Mouse (Mus musculus) forebrain, embryonic 15.5 days (tissue): Measurements from ENCODE around the gene Slc35e4. TPM values are rescaled to one million over a fixed set of nuclear protein-coding genes. Genes with fewer than 3 reads are reported as not detected.
A peak's percentile ranks its signal among the peaks of the same experiment; 100 is the strongest.
"Not testable (repeated sequence)": the region's sequence is repeated elsewhere in the genome, so short reads cannot be mapped to it uniquely, and the experiment has no call there.

Experiments used
- ATAC-seq: fragments of 200-750 bp; cut with Nextera tagmentation; replicated peaks from 2 replicates; pipeline ENCODE4 v1.8.0; 2017; ENCODE audit warnings: mild to moderate bottlenecking, moderate TSS enrichment, moderate library complexity
- H3K27ac ChIP-seq: fragments of 300-500 bp; sonication (generic); replicated peaks from 2 replicates; pipeline ENCODE4 v1.5.1; 2015; ENCODE audit warnings: mild to moderate bottlenecking, inconsistent platforms
- H3K27me3 ChIP-seq: fragments of 300-500 bp; sonication (generic); 2 replicates; pipeline ENCODE4 v1.6.1; 2015; ENCODE audit warnings: inconsistent platforms
- H3K36me3 ChIP-seq: fragments of 300-500 bp; sonication (generic); 2 replicates; pipeline ENCODE4 v1.6.1; 2015; ENCODE audit warnings: mild to moderate bottlenecking, inconsistent platforms
- H3K4me1 ChIP-seq: fragments of 300-500 bp; sonication (generic); 2 replicates; pipeline ENCODE4 v1.6.1; 2015; ENCODE audit warnings: inconsistent platforms
- H3K4me2 ChIP-seq: fragments of 300-500 bp; sonication (generic); replicated peaks from 2 replicates; pipeline ENCODE4 v1.6.1; 2015; ENCODE audit warnings: mild to moderate bottlenecking, inconsistent platforms
- H3K4me3 ChIP-seq: fragments of 300-500 bp; sonication (generic); 2 replicates; pipeline ENCODE4 v1.5.1; 2015; ENCODE audit warnings: mild to moderate bottlenecking, inconsistent platforms
- H3K9ac ChIP-seq: fragments of 300-500 bp; sonication (generic); replicated peaks from 2 replicates; pipeline ENCODE4 v1.6.1; 2015; ENCODE audit warnings: mild to moderate bottlenecking, inconsistent platforms
- H3K9me3 ChIP-seq: fragments of 300-500 bp; sonication (generic); 2 replicates; pipeline ENCODE4 v1.6.1; 2016; ENCODE audit warnings: inconsistent platforms
- WGBS: fragments of 180-500 bp; shearing (Covaris S2); methylation state at CpG from one replicate; pipeline ENCODE4 v1.1.7; 2015; ENCODE audit warnings: mixed read lengths; 5-methylcytosine and 5-hydroxymethylcytosine counted together
- polyA plus RNA-seq: library from polyadenylated mRNA; unstranded; fragments of >200 nt; fragmentation: Nextera tagmentation; extraction: Ambion mirVana; gene quantifications from 2 replicates; pipeline ENCODE4 v1.2.1, GENCODE M21; 2015

Slc35e4 gene
- 13.2 and 13.7 TPM in 2 replicates for polyA plus RNA-seq

DNA sequence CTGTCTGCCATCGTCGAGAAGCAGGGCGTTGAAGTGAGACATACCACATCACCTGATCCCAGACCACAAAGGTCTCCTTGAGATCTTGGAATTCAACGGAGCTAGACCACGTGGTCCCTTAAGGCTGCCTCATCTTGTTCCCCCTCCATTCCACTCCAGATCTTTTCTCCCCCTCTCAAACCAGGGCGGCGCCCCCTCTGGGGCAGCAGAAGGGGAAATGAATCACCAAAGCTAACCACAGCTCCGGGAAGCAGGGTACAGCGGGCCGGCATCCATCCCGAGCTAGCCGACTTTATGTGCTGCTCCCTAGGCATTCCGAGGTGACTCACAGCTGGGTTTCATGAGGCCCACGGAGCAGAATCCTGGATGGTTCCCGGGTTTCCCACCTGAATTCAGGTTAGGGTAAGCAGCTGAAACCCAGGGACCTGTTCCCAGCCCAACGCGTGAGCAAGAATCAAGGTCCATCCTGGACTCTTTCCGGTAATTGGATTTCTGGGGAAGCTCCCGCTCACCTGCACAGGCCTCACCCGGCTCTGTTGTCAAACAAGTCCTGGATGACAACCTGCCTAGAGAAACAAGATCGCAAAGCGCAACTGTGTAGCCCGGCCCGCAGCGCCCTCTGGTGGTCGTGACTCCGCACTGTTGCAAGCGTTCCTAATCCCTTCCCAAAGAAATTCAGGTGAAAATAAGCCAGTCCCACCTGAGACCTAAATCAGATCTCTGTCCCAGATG, at the start of gene Slc35e4:
TSS of gene Slc35e4 (minus strand) at position 556 of the 732 bp plus-strand sequence.
- H3K4me2 ChIP-seq: peak within 1 kb of the TSS; percentile 74
- H3K27me3 ChIP-seq: no peaks in the 10 kb centered on the region
- no peaks in the 10 kb centered on the region for H3K36me3 ChIP-seq
- peaks cover 44% of the 10 kb centered on the region for H3K4me1 ChIP-seq
- peak within 1 kb of the TSS; percentile 81 for H3K27ac ChIP-seq
- H3K9me3 ChIP-seq: no peaks in the 10 kb centered on the region
- H3K9ac ChIP-seq: peak within 1 kb of the TSS; percentile 51
- ATAC-seq: peak; percentile 75
- peak within 1 kb of the TSS; percentile 65 for H3K4me3 ChIP-seq
- under 1% methylated on average over 27 of the region's 28 CpGs for WGBS

DNA sequence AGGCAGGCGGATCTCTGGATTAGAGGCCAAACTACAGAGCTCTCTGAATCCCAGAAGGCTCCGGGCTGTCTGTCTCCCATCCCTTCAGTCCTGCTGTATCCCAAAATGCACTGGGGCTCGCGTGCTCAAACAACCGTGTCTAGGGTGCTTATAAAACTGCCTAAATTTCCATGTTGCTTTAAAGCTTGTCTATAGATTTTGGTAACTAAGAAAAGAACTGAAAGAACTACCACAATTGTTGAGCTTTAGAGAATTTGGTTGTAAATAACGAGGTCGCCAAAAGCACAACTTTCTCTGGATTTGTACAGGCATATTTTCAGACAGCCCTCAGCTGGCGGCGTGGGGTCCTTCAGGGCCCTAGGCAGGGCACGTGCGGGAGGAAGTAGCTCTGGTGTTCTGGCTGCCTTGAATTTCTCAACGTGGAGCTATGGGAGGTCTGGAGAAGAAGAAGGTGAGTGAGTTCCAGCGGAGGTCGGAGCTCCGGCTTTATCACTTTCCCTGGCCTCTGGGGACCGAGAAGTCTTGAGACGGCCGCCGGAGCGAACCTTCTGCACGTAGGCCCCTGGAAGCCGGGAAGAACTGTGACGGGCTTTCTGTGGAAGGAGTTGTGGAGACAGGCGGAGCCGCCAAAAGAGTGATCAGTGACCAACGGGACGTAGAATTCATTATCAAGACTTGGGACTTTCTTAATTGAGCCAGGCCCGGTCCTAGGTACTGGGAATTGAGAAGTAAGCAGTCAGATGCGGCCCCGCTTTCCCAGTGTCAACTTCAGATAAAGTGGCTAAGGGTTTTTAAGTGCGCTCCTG, 49.3 kb upstream of the Slc35e4 start, which contains the start of gene Pes1:
TSS of gene Pes1 (plus strand) at position 366 of the 806 bp plus-strand sequence.
- Histone ChIP-seq H3K9ac (peak within 1 kb of the TSS; percentile 72), H3K4me3 (peak within 1 kb of the TSS; percentile 89), H3K4me2 (peak within 1 kb of the TSS; percentile 72), H3K27me3 (no peaks in the 10 kb centered on the region), H3K27ac (peak within 1 kb of the TSS; percentile 50; the same call in 1 of the 2 replicates), H3K9me3 (no peaks in the 10 kb centered on the region), H3K36me3 (peaks cover 5% of the 10 kb centered on the region), H3K4me1 (peaks cover 16% of the 10 kb centered on the region)
- WGBS: under 1% methylated on average over 31 of the region's 31 CpGs
- ATAC-seq: peak; percentile 94

DNA sequence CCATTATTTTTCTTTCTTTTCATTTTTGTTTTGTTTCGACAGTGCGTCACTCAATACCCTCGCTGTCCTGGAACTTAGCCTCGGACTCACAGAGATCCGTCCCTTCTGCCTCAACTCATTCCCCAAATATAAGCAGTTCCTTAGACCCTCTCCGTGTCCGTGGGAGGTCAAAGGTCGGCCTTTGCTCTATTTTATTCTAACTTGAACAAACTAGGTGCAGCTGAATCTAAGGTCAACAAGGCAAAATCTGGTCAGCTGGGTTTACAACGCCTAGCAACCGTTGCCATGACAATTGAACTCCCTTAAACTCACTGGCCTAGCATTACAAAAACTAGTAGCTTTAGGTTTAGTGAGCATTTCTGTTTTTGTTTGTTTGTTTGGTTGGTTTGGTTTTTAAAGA, 48.7 kb upstream of the Slc35e4 start:
- Histone ChIP-seq H3K9me3 (no peaks in the 10 kb centered on the region), H3K4me3 (peak overlapping the region; percentile 89), H3K27ac (peak overlapping the region; percentile 50; the same call in 1 of the 2 replicates), H3K36me3 (peaks cover under 1% of the 10 kb centered on the region), H3K9ac (no peak overlapping the region), H3K27me3 (no peaks in the 10 kb centered on the region), H3K4me2 (peak overlapping the region; percentile 72), H3K4me1 (peaks cover 16% of the 10 kb centered on the region)
- 87% methylated on average over 10 of the region's 10 CpGs for WGBS
- ATAC-seq: peak; percentile 35

- Histone ChIP-seq H3K27me3 (no peaks in the 10 kb centered on the region), H3K9ac (no peak overlapping the region), H3K4me2 (no peak overlapping the region), H3K4me3 (no peak overlapping the region), H3K27ac (no peak overlapping the region), H3K4me1 (peaks cover 16% of the 10 kb centered on the region), H3K36me3 (no peaks in the 10 kb centered on the region), H3K9me3 (no peaks in the 10 kb centered on the region)
- no peak for ATAC-seq
- WGBS: 74% methylated on average over 3 of the region's 3 CpGs
Measured at GRCm38 (mm10) chr11:3961761-3962160, 47.3 kb upstream of the Slc35e4 start.

GRCm38 (mm10) chr11:3960901-3961300, 46.4 kb upstream of the Slc35e4 start:
- Histone ChIP-seq H3K4me1 (peaks cover 16% of the 10 kb centered on the region), H3K9ac (no peak overlapping the region), H3K36me3 (no peaks in the 10 kb centered on the region), H3K27ac (no peak overlapping the region), H3K4me3 (no peak overlapping the region), H3K27me3 (no peaks in the 10 kb centered on the region), H3K4me2 (no peak overlapping the region), H3K9me3 (no peaks in the 10 kb centered on the region)
- 38% methylated on average over 2 of the region's 2 CpGs for WGBS
- ATAC-seq: no peak

DNA sequence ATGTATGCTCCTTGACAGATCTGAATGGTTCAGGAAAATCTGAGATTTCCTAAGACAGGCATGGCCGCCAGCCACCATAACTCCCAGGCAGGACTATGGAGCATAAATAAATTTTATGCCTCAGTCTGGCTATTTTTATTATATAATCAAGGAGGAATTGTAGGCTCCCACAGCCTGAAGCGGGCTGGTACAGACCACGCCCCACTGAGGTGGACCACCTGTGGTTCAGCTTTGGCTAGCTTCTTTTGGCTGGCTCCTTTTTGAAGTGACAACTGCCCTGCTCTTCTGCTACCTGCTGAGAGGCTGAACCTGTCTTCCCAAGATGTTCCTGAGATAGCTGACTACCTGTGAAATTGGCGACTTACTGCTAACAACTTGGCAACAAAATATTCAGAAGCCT, 40.9 kb upstream of the Slc35e4 start:
- H3K4me1 ChIP-seq, H3K4me2 ChIP-seq, H3K4me3 ChIP-seq, H3K9me3 ChIP-seq, H3K36me3 ChIP-seq, H3K27me3 ChIP-seq, ATAC-seq, H3K27ac ChIP-seq, H3K9ac ChIP-seq: not testable (repeated sequence)
- WGBS: 69% methylated on average over 4 of the region's 4 CpGs

DNA sequence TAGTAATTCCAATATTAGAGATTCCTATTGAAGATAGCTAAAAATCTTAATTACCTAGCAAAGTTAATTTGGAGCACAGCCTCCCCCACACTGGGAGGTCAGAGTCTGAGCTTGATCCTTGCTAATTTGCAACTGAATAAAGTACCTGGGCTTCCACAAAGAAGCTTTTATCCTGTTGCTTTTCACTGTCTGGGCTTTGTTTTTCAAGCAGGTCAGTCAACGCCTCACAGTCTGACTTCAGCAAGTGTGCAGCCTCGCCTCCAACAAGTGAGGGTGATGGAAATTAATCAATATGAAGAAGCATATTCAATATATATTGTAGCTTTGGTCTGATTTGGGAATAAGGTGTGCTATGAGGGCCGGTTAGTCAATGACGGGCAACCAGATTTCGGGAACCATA, 40.4 kb upstream of the Slc35e4 start:
- H3K27ac ChIP-seq, H3K36me3 ChIP-seq, H3K9ac ChIP-seq, H3K4me1 ChIP-seq, H3K4me3 ChIP-seq, H3K27me3 ChIP-seq, H3K9me3 ChIP-seq, ATAC-seq, H3K4me2 ChIP-seq: not testable (repeated sequence)
- WGBS: 72% methylated on average over 5 of the region's 5 CpGs

GRCm38 (mm10) chr11:3946386-3946785, 31.9 kb upstream of the Slc35e4 start:
- no peaks in the 10 kb centered on the region for H3K27me3 ChIP-seq
- no peak overlapping the region for H3K4me3 ChIP-seq
- WGBS: 2% methylated on average over 1 of the region's 1 CpGs
- H3K9me3 ChIP-seq: no peaks in the 10 kb centered on the region
- no peaks in the 10 kb centered on the region for H3K36me3 ChIP-seq
- H3K4me2 ChIP-seq: no peak overlapping the region
- no peak overlapping the region for H3K9ac ChIP-seq
- no peak for ATAC-seq
- no peak overlapping the region for H3K27ac ChIP-seq
- H3K4me1 ChIP-seq: no peaks in the 10 kb centered on the region

- Histone ChIP-seq H3K36me3 (no peaks in the 10 kb centered on the region), H3K27me3 (no peaks in the 10 kb centered on the region), H3K4me3 (no peak overlapping the region), H3K4me2 (no peak overlapping the region), H3K9ac (no peak overlapping the region), H3K4me1 (no peaks in the 10 kb centered on the region), H3K9me3 (no peaks in the 10 kb centered on the region), H3K27ac (no peak overlapping the region)
- ATAC-seq: no peak
- 88% methylated on average over 7 of the region's 7 CpGs for WGBS
Measured at GRCm38 (mm10) chr11:3941371-3941770, 26.9 kb upstream of the Slc35e4 start.

- ATAC-seq: no peak
- H3K4me2 ChIP-seq: no peak overlapping the region
- 81% methylated on average over 13 of the region's 13 CpGs for WGBS
Measured at GRCm38 (mm10) chr11:3937321-3937874, 22.9 kb upstream of the Slc35e4 start.

DNA sequence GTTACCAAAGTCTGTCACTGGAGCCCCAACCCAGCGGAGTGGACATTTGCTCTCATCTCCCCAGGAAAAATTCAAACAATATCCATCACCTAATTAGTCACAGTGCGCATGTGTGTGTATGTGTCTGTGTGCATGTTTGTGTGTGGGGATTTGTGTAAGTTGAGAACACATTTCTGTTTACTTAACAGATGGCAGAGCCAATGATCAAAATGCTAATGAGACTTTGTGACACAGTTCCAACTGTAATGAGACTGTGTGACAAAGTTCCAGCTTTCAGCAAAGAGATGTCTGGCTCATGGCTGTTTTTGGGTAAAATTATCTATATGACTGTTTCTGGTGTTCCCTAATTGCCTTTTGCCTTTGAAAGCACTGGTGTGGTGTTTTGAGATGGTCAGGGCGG, 21.9 kb upstream of the Slc35e4 start:
- no peaks in the 10 kb centered on the region for H3K9me3 ChIP-seq
- H3K36me3 ChIP-seq: no peaks in the 10 kb centered on the region
- H3K27me3 ChIP-seq: no peaks in the 10 kb centered on the region
- WGBS: 69% methylated on average over 3 of the region's 3 CpGs
- H3K4me3 ChIP-seq: no peak overlapping the region
- ATAC-seq: peak; percentile 47
- H3K4me1 ChIP-seq: peaks cover 16% of the 10 kb centered on the region
- H3K9ac ChIP-seq: no peak overlapping the region
- H3K4me2 ChIP-seq: no peak overlapping the region
- H3K27ac ChIP-seq: 0 out of 2 replicates have a peak overlapping the region, but pooled peaks have one; percentile 17

More at GRCm38 (mm10) chr11:3937321-3937874, 22.9 kb upstream of the Slc35e4 start:
- H3K4me3 ChIP-seq: no peak overlapping the region
- no peak overlapping the region for H3K9ac ChIP-seq
- H3K27me3 ChIP-seq: no peaks in the 10 kb centered on the region
- H3K9me3 ChIP-seq: no peaks in the 10 kb centered on the region
- no peaks in the 10 kb centered on the region for H3K36me3 ChIP-seq
- H3K27ac ChIP-seq: no peak overlapping the region
- H3K4me1 ChIP-seq: peaks cover 7% of the 10 kb centered on the region; the same call in 1 of the 2 replicates

DNA sequence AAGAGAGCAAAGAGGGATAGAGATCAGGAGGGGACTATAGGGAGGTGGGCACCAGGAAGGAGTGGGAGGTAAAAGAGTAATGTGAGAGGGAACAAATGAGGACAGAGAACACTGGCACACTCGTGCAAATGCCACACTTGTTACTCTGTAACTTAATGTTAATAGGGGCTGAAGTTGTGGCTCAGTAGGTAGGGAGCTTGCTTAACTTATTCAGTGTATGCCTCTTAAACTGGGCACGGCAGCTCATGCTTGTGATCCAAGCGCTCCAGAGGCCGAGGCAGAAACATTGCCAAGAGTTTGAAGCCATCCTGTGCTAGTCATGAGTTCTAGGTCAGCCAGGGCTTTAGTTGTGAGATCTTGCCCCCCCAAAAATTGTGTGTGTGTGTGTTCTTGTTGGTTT, 20.7 kb upstream of the Slc35e4 start:
- Histone ChIP-seq H3K27ac (no peak overlapping the region), H3K4me1 (peaks cover 25% of the 10 kb centered on the region), H3K4me2 (no peak overlapping the region), H3K36me3 (no peaks in the 10 kb centered on the region), H3K9ac (no peak overlapping the region), H3K4me3 (no peak overlapping the region), H3K27me3 (no peaks in the 10 kb centered on the region; the same call in 1 of the 2 replicates), H3K9me3 (no peaks in the 10 kb centered on the region)
- 74% methylated on average over 4 of the region's 4 CpGs for WGBS
- ATAC-seq: no peak
